Mouse (Mus musculus): ENCODE measurements around the gene Gm21775.
"Not testable (repeated sequence)": the region's sequence is repeated elsewhere in the genome, so short reads cannot be mapped to it uniquely, and the experiment has no call there.

Gene Gm21775

DNA sequence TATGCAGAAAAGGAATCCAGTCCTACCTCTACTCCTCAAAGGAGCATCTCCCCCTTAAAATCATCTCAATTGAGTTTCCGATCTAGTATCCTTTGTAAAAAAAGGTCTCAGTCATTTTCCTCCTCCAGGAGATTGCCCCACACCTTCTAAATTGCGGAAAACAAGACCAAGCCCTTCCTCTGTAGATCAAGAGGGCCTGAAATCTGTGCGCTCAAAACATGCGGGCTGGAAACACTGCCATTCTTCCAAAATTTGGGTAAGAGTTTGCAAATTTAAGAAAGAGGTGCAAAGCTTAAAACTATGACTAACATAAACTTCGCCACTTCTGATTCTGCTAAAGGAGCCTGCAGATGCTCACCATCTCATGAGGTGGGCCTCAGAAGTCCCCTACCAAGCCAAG, at the start of gene Gm21775:
TSS of gene Gm21775 (plus strand) at position 301 of the 400 bp plus-strand sequence.
- in situ Hi-C loops (cut with MboI, MseI), result not testable (repeated sequence)

DNA sequence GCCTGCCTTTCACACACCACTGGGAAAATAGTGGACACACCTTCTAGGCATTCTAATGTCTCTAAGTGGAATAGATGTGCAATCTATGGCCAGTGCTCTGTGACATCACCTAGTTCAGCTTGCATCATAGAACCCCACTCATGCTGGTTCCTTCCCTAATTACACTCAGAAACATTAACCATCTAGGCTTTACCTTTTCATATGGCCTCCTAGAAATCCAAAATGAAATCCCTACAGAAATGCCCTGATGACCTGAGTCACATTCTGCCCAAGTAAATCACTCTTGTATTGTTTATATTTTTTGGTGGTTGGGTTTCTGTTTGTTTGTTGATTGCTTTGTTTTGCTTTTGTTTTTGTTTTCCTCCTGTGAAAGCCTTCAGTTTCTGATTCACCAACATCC, 17.3 kb upstream of the Gm21775 start, which contains the start of gene Gm20737:
TSS of gene Gm20737 (minus strand) at position 101 of the 400 bp plus-strand sequence.
- in situ Hi-C loops (cut with MboI, MseI), result not testable (repeated sequence)
